Mouse (Mus musculus) liver, embryonic 11.5 days (tissue): ENCODE measurements around the gene Gm3448. TPM values are rescaled to one million over a fixed set of nuclear protein-coding genes. Genes with fewer than 3 reads are reported as not detected.
"Not testable (repeated sequence)": the region's sequence is repeated elsewhere in the genome, so short reads cannot be mapped to it uniquely, and the experiment has no call there.

Source experiments
- ATAC-seq: fragments of 200-750 bp; cut with Nextera tagmentation; replicated peaks from 2 replicates; pipeline ENCODE4 v1.8.0; 2017; ENCODE audit warnings: moderate number of reproducible peaks, mild to moderate bottlenecking, moderate TSS enrichment, moderate library complexity; ENCODE audit not compliant: low FRiP score
- DNase-seq: peaks from one replicate; pipeline ENCODE4 v3.0.0-alpha.2; 2017; ENCODE audit warnings: low spot score
- H3K27ac ChIP-seq: fragments of 300-500 bp; sonication (generic); 2 replicates; pipeline ENCODE4 v1.5.1; 2014; ENCODE audit warnings: mild to moderate bottlenecking, low read depth, low read length, control low read depth
- H3K27me3 ChIP-seq: fragments of 300-500 bp; sonication (generic); replicated peaks from 2 replicates; pipeline ENCODE4 v1.6.1; 2014; ENCODE audit warnings: low read length, mixed read lengths; ENCODE audit not compliant: control insufficient read depth, insufficient read depth
- H3K36me3 ChIP-seq: fragments of 300-500 bp; sonication (generic); 2 replicates; pipeline ENCODE4 v1.6.1; 2014; ENCODE audit warnings: mild to moderate bottlenecking, low read length, moderate library complexity, mixed read lengths; ENCODE audit not compliant: control insufficient read depth, insufficient read depth
- H3K4me1 ChIP-seq: fragments of 300-500 bp; sonication (generic); replicated peaks from 2 replicates; pipeline ENCODE4 v1.6.1; 2014; ENCODE audit warnings: low read length, mixed read lengths; ENCODE audit not compliant: control insufficient read depth, insufficient read depth
- H3K4me2 ChIP-seq: fragments of 300-500 bp; sonication (generic); 2 replicates; pipeline ENCODE4 v1.6.1; 2014; ENCODE audit warnings: mild to moderate bottlenecking, control low read depth, moderate library complexity
- H3K4me3 ChIP-seq: fragments of 300-500 bp; sonication (generic); 2 replicates; pipeline ENCODE4 v1.5.1; 2014; ENCODE audit warnings: low read depth, low read length, control low read depth
- H3K9ac ChIP-seq: fragments of 300-500 bp; sonication (generic); 2 replicates; pipeline ENCODE4 v1.6.1; 2014; ENCODE audit warnings: low read depth, low read length, control low read depth
- H3K9me3 ChIP-seq: fragments of 300-500 bp; sonication (generic); 2 replicates; pipeline ENCODE4 v1.6.1; 2016; ENCODE audit warnings: low read length, inconsistent platforms, mixed read lengths; ENCODE audit not compliant: control insufficient read depth
- WGBS: fragments of 180-500 bp; shearing (Covaris S2); extraction: QIAGEN DNeasy Blood & Tissue Kit; methylation state at CpG from one replicate; pipeline ENCODE4 v1.1.7; 2014; 5-methylcytosine and 5-hydroxymethylcytosine counted together
- polyA plus RNA-seq: library from polyadenylated mRNA; unstranded; fragments of >200 nt; fragmentation: Nextera tagmentation; extraction: Ambion mirVana; gene quantifications from 2 replicates; pipeline ENCODE4 v1.2.1, GENCODE M21; 2014

The Gm3448 gene
- 3.0 and 4.6 TPM in 2 replicates for polyA plus RNA-seq

DNA sequence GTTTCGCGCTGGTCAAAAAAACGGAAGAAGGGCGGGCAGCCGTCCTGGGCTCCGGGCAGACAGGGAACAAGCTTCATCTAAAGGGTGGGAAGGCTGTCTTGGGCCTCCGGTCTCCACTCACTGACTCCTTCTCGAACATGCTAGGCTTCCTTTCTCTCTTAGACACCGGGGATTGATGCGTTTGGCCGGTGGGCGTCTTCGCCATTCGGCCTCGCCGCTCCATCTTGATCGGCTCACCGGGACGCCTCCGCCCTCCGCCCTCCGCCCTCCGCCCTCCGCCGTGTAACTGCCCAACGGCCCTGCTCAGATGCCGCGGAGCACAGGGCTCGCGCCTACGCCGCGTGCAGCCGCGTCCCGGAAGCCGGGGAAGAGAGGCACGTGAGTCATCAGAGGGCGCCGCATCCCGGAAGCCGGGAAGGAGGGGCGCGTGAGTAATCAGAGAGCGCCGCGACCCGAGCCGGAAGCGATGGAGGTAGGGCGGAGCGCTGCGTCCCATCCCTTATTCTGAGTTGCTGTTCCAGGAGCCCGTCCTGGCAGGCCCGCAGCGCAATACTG is at the start of gene Gm3448, which contains the start of the genes Ermard and Tcte3:
Gm3448 (minus strand) TSS at position 363 of the 555 bp plus-strand sequence.
Ermard (plus strand) TSS at position 34 of the 555 bp plus-strand sequence.
Tcte3 (minus strand) TSS at position 314 of the 555 bp plus-strand sequence.
- not testable (repeated sequence) for H3K27ac ChIP-seq, H3K4me2 ChIP-seq, H3K9me3 ChIP-seq, H3K4me3 ChIP-seq, DNase-seq, H3K27me3 ChIP-seq, H3K4me1 ChIP-seq, H3K36me3 ChIP-seq, H3K9ac ChIP-seq
- under 1% methylated on average over 13 of the region's 56 CpGs for WGBS
- peak; percentile 95 for ATAC-seq

DNA sequence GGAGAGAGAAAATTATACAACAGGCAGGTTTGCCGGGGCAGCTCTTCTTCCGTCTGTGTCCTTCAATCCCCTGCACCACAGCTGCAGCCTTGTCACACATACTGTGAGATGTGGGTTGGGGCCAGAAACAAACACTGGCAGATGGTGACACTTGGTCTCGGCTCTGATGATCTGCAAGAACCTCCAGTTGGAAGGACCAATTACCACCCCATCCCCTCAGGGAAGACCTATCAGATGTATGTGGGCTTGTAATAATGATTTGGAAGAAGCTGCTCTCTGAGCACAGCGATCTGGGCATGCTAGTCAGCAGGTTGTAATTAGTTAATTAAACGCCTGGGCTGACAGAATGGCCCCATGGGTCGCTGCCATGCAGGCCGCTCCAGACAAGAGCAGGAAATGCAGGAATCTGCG is 47.3 kb upstream of the Gm3448 start:
- Histone ChIP-seq H3K4me3 (no peak overlapping the region), H3K9ac (no peak overlapping the region), H3K4me2 (no peak overlapping the region), H3K4me1 (peaks cover 12% of the 10 kb centered on the region), H3K27me3 (no peaks in the 10 kb centered on the region), H3K9me3 (no peaks in the 10 kb centered on the region), H3K27ac (no peak overlapping the region), H3K36me3 (no peaks in the 10 kb centered on the region)
- DNase-seq = no peak
- 45% methylated on average over 8 of the region's 8 CpGs for WGBS
- no peak for ATAC-seq

DNA sequence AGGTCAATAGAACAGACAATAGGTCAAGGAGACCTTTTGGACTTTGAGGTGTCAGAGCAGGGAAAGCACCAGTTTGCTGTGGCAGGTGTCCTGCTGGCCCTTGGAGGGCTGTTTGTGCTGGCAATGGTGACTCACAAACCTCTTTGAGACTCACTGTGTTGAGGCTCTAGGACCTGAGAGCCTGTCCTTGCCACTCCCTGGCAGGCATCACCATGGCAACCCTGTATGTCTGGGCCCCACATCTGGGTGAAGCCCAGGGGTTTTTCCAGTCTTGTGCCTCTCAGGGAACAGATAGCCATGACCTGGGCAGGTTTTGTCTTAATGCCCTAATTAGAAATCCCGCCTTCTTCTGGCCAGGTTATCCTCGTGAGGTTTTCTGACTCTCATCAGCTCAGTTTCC is 46.8 kb upstream of the Gm3448 start:
- no peak overlapping the region for H3K27ac ChIP-seq
- no peak overlapping the region for H3K4me3 ChIP-seq
- H3K36me3 ChIP-seq = no peaks in the 10 kb centered on the region
- DNase-seq (no peak), ATAC-seq (no peak)
- H3K4me2 ChIP-seq = no peak overlapping the region
- WGBS = 48% methylated on average over 2 of the region's 2 CpGs
- H3K4me1 ChIP-seq = peaks cover 16% of the 10 kb centered on the region
- no peak overlapping the region for H3K9ac ChIP-seq
- no peaks in the 10 kb centered on the region for H3K9me3 ChIP-seq
- no peaks in the 10 kb centered on the region for H3K27me3 ChIP-seq

DNA sequence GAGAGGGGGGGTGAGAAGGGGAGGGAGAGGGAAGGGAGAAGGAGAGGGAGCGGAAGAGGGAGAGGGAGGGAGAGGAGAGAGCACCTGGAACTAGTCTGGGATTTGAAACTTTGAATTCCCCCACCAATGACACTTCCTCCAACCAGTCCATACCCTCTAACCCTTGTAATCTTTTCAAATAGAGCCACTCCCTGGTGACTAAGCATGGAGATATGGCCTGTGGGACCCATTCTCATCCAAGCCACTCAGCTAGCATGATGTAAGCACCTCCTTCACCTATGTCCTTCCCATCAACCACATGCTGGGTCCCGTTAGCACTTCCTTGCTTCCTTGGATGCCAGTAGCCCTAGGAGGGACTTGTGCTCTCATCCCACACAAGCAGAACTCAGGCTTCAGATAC is 43.7 kb upstream of the Gm3448 start:
- 69% methylated on average over 2 of the region's 2 CpGs for WGBS
- no peaks in the 10 kb centered on the region for H3K36me3 ChIP-seq
- ATAC-seq (peak; percentile 73), DNase-seq (no peak)
- H3K4me2 ChIP-seq = peak overlapping the region; percentile 54
- no peak overlapping the region for H3K4me3 ChIP-seq
- 0 out of 2 replicates have a peak overlapping the region, but pooled peaks have one; percentile 25 for H3K9ac ChIP-seq
- H3K27me3 ChIP-seq = no peaks in the 10 kb centered on the region
- peaks cover 17% of the 10 kb centered on the region for H3K4me1 ChIP-seq
- no peaks in the 10 kb centered on the region for H3K9me3 ChIP-seq
- peak overlapping the region; percentile 74 for H3K27ac ChIP-seq

DNA sequence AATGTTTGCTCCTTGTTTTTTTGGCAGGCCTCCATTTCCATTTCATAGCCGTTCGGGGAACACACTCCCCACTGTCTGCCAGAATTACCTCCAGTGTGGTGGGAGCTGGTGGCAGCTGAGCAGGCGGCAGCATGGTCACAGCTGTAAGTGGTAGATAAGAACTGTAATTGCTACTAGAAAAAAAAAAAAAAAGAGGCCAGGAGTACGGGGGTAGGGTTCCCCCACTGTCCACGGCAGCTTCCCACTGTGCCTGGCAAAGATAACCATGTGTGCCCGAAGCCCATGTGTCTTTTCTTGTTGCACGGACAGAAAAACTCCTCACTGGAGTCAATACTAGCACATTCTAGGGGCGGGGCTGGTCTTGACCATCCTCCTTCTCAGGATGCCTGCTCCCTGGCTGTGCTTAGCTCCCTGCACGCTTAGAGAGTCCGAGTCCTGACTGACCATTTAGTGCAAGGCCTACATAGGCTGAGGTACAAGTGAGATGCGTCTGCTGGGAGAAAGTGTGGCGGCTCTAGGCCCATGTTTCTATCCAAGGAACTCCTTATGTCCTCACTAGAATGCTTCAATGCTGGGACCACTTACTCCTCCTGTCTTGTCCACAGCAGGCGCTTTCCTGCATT is 43.0 kb upstream of the Gm3448 start:
- DNase-seq (no peak), ATAC-seq (peak; percentile 95)
- peak overlapping the region; percentile 25; the same call in 1 of the 2 replicates for H3K9ac ChIP-seq
- H3K4me1 ChIP-seq = peaks cover 17% of the 10 kb centered on the region
- H3K9me3 ChIP-seq = no peaks in the 10 kb centered on the region
- H3K4me3 ChIP-seq = no peak overlapping the region
- peak overlapping the region; percentile 54 for H3K4me2 ChIP-seq
- peak overlapping the region; percentile 74 for H3K27ac ChIP-seq
- H3K27me3 ChIP-seq = no peaks in the 10 kb centered on the region
- 36% methylated on average over 13 of the region's 13 CpGs for WGBS
- H3K36me3 ChIP-seq = no peaks in the 10 kb centered on the region

DNA sequence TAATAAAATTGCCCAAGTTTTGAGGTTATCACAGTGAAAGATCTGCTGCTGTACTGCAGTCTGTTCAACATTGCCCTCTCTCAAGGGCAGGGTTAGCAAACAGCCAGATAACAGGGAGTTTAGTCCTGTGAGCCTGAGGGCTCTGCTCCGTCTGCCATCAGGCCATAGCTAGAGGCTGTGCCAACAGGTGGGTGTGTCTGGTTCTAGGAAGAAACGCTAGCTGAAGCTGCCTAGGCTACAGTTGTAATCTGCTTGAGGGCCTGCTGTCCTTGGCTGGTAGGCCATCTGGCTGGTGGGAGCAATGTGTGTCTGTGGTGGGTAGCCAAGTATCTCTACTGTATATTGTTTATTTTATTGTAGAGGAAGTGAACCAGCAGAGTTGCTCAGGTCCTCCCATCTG is 36.2 kb upstream of the Gm3448 start:
- ATAC-seq (peak; percentile 65), DNase-seq (no peak)
- Histone ChIP-seq H3K4me3 (no peak overlapping the region), H3K4me1 (peaks cover 6% of the 10 kb centered on the region; the same call in 1 of the 2 replicates), H3K36me3 (no peaks in the 10 kb centered on the region), H3K27ac (no peak overlapping the region), H3K9me3 (no peaks in the 10 kb centered on the region), H3K9ac (no peak overlapping the region), H3K4me2 (no peak overlapping the region), H3K27me3 (no peaks in the 10 kb centered on the region)
- 35% methylated on average over 2 of the region's 2 CpGs for WGBS

DNA sequence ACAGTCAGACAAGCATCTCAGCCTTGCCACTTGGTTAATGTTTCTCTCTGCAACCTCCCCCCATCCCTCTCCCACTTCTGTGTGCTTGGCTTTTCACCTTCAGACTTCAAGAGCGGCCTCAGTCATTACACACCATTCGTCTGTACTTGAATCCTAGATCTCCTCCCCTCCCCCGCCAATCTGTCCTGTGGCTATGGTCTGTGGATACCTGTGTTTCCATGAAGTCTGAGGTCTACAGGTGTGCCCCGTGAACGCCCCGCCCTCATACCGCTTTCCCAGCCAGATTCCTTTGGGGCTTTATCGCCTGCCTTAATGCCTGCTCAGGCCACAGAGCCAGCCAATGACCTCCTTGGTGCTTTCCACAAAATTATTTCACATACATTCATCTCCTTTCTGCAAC is 33.7 kb upstream of the Gm3448 start:
- Histone ChIP-seq H3K27me3 (no peaks in the 10 kb centered on the region), H3K9me3 (no peaks in the 10 kb centered on the region), H3K4me1 (peaks cover 6% of the 10 kb centered on the region; the same call in 1 of the 2 replicates), H3K4me3 (no peak overlapping the region), H3K9ac (no peak overlapping the region), H3K36me3 (no peaks in the 10 kb centered on the region), H3K27ac (no peak overlapping the region), H3K4me2 (no peak overlapping the region)
- ATAC-seq = no peak; the same call in 1 of the 2 replicates
- WGBS = 69% methylated on average over 8 of the region's 8 CpGs
- no peak for DNase-seq

DNA sequence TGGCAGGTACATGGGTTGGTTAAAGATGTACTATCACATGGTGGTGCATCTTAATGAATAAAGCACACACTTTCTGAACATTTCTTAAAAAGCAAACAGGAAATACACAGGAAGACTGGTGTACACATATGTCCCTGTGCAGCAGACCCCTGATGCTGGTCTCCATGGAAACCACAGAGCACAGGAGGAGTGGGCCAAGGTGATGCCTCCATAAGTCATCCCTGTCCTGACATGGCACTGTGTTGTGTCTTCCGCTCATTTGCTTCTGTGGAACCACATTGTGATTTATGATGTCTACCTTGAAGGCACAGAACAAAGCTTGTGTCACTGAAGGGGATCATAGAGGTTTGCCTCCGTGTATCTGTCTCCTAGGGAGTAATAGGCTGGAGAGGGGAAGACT is 30.9 kb upstream of the Gm3448 start:
- Histone ChIP-seq H3K4me3 (no peak overlapping the region), H3K27ac (no peak overlapping the region), H3K27me3 (no peaks in the 10 kb centered on the region), H3K9ac (no peak overlapping the region), H3K4me1 (peaks cover 6% of the 10 kb centered on the region), H3K4me2 (no peak overlapping the region), H3K9me3 (no peaks in the 10 kb centered on the region), H3K36me3 (no peaks in the 10 kb centered on the region)
- ATAC-seq (no peak), DNase-seq (no peak)
- WGBS = 88% methylated on average over 2 of the region's 2 CpGs

DNA sequence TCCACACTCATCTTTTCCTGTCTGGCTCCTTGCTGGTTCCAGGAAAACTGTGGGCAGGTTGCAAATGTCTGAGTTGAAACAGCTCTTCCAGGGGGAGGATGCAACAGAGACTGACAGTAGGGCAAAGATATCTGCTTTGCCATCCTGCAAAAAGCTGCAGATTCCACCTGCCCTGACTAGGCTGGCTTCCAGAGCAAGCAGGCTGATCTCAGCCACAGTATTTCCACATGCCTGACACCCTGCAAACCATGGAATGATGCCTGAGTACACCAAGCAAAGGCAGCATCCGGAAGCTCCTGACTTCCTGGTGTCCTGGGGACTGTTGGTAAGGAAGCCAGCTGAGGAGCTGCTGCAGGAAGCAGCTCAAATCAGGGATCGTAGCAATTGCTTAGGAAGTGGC is 27.8 kb upstream of the Gm3448 start:
- Histone ChIP-seq H3K9me3 (no peaks in the 10 kb centered on the region), H3K4me3 (no peak overlapping the region), H3K36me3 (no peaks in the 10 kb centered on the region), H3K4me1 (peaks cover 6% of the 10 kb centered on the region; the same call in 1 of the 2 replicates), H3K9ac (no peak overlapping the region), H3K27me3 (no peaks in the 10 kb centered on the region), H3K27ac (no peak overlapping the region), H3K4me2 (no peak overlapping the region)
- 49% methylated on average over 2 of the region's 2 CpGs for WGBS
- DNase-seq (peak; percentile 31), ATAC-seq (no peak)
